Mouse (Mus musculus): ENCODE results near the gene Slc52a3. TPM values are rescaled to one million over a fixed set of nuclear protein-coding genes. Genes with fewer than 3 reads are reported as not detected.

Slc52a3 gene
- polyA plus RNA-seq, 1 experiment from 2014 or later: 2.8 TPM

DNA sequence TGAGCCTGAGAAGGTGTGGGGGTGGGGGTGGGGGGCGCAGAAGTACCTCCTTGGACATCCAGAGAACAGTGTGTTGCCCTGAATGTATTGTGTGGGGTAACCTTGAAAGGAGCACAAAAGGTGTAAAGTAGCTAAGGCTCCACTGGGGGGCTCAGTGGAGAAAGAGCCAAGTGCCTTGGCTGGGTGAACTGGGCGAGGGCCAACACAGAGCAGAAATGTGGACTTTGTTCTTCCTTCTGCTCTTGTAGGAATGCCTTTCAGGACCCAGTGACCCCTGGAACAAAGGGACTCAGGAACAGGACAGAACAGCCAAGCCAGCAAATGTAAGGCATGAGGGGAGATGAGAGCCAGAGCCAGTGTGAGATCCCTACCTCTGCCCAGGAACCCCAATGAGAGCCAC, 15.4 kb downstream of the Slc52a3 start:
- no peaks in the 10 kb centered on the region for H3K9me3 ChIP-seq (ENCODE audit: control insufficient read depth, low read length)
- no peak overlapping the region for H3K4me2 ChIP-seq (ENCODE audit: low read depth, low read length)
- no peaks in the 10 kb centered on the region for H3K36me3 ChIP-seq (ENCODE audit: control insufficient read depth, insufficient read depth, low read length)
- WGBS: 51% methylated on average over 2 of the region's 2 CpGs
- DNase-seq (ENCODE audit: low spot score): no peak
- H3K27ac ChIP-seq (replicated peaks; ENCODE audit: low read depth, low read length): no peak overlapping the region
- no peaks in the 10 kb centered on the region for H3K27me3 ChIP-seq (replicated peaks; ENCODE audit: control insufficient read depth, insufficient read depth, low read length)
- no peak; the same call in 1 of the 2 replicates for ATAC-seq (ENCODE audit: low read depth)
- no peaks in the 10 kb centered on the region for H3K4me1 ChIP-seq (ENCODE audit: control insufficient read depth, insufficient read depth, low read length)
- H3K4me3 ChIP-seq (ENCODE audit: low read depth, low read length): no peak overlapping the region
- no peak overlapping the region for H3K9ac ChIP-seq (ENCODE audit: low read depth, low read length)

DNA sequence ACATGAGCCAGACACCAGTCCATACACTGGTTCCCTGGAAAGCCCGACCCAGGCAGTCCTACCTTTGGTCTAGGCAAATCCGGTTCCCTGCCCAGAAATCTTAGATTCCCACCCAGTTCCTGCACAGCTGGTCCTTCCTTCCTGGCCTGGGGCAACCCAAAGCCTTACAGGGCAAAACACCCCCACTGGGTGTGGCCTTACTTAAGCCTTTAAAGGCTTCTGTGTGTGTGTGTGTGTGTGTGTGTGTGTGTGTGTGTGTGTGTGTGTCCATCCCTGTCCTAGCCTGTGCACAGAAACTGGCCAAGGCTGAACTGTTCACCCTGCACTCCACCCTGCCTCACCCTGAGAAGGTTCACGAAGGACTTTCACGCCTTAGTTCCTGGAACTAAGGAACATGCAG, 15.9 kb downstream of the Slc52a3 start:
- Histone ChIP-seq H3K9ac (ENCODE audit: low read depth, low read length) (no peak overlapping the region), H3K9me3 (ENCODE audit: control insufficient read depth, low read length) (no peaks in the 10 kb centered on the region), H3K36me3 (ENCODE audit: control insufficient read depth, insufficient read depth, low read length) (no peaks in the 10 kb centered on the region), H3K4me1 (ENCODE audit: control insufficient read depth, insufficient read depth, low read length) (no peaks in the 10 kb centered on the region), H3K4me3 (ENCODE audit: low read depth, low read length) (no peak overlapping the region), H3K27ac (replicated peaks; ENCODE audit: low read depth, low read length) (no peak overlapping the region), H3K4me2 (ENCODE audit: low read depth, low read length) (no peak overlapping the region), H3K27me3 (replicated peaks; ENCODE audit: control insufficient read depth, insufficient read depth, low read length) (no peaks in the 10 kb centered on the region)
- ATAC-seq (ENCODE audit: low read depth): 0 out of 2 replicates have a peak, but pooled peaks have one; percentile 39
- 70% methylated on average over 4 of the region's 4 CpGs for WGBS
- DNase-seq (ENCODE audit: low spot score): no peak

DNA sequence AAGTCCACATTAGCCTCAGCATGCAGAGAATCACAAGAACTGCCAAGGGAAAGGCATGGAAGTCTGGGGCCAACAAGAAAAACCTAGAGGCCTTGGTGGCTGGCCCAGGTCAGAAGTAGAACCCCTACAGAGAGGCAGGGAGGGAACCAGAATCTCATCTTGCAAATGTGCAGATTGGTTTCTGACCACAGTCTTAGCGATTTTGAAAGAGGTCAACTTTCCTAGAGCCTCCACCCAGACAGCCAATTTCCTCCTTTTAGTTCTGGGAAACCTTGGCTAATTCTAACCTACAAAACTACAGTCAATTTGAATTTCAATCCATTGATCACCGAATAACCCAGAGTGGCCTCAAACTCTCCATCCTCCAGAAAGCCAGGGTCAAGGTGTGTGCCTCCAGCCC, 16.4 kb downstream of the Slc52a3 start:
- DNase-seq (ENCODE audit: low spot score) (no peak), ATAC-seq (ENCODE audit: low read depth) (no peak)
- 75% methylated on average over 2 of the region's 2 CpGs for WGBS
- no peak overlapping the region for H3K4me3 ChIP-seq (ENCODE audit: low read depth, low read length)
- no peak overlapping the region for H3K4me2 ChIP-seq (ENCODE audit: low read depth, low read length)
- H3K4me1 ChIP-seq (ENCODE audit: control insufficient read depth, insufficient read depth, low read length): no peaks in the 10 kb centered on the region
- no peak overlapping the region for H3K9ac ChIP-seq (ENCODE audit: low read depth, low read length)
- H3K36me3 ChIP-seq (ENCODE audit: control insufficient read depth, insufficient read depth, low read length): no peaks in the 10 kb centered on the region
- H3K27me3 ChIP-seq (replicated peaks; ENCODE audit: control insufficient read depth, insufficient read depth, low read length): no peaks in the 10 kb centered on the region
- H3K27ac ChIP-seq (replicated peaks; ENCODE audit: low read depth, low read length): no peak overlapping the region
- H3K9me3 ChIP-seq (ENCODE audit: control insufficient read depth, low read length): no peaks in the 10 kb centered on the region

DNA sequence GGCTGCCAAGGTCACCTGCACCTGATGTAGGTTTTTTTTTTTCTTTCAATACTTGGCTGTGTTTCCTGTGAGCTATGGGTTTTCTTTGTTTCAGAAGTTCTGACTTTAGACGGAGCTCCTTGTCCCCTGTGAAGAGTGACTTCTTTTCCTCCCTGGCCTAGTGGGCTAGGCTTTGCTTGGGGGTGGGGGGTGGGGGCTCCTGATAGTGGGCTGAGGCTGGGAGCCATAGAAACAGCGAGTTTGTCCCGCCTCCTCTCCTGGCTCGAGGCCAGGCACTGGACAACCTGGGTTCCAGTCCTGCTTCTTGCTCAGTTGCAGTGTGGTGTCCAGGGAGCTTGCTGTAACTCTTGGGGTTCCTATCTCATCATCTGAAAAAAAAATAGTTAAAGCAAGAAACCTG, 19.7 kb downstream of the Slc52a3 start:
- Histone ChIP-seq H3K27ac (replicated peaks; ENCODE audit: low read depth, low read length) (no peak overlapping the region), H3K4me1 (ENCODE audit: control insufficient read depth, insufficient read depth, low read length) (no peaks in the 10 kb centered on the region), H3K36me3 (ENCODE audit: control insufficient read depth, insufficient read depth, low read length) (no peaks in the 10 kb centered on the region), H3K4me2 (ENCODE audit: low read depth, low read length) (no peak overlapping the region), H3K9ac (ENCODE audit: low read depth, low read length) (no peak overlapping the region), H3K9me3 (ENCODE audit: control insufficient read depth, low read length) (no peaks in the 10 kb centered on the region), H3K27me3 (replicated peaks; ENCODE audit: control insufficient read depth, insufficient read depth, low read length) (no peaks in the 10 kb centered on the region), H3K4me3 (ENCODE audit: low read depth, low read length) (no peak overlapping the region)
- WGBS: 51% methylated on average over 4 of the region's 4 CpGs
- ATAC-seq (ENCODE audit: low read depth) (no peak), DNase-seq (ENCODE audit: low spot score) (no peak)

- 76% methylated on average over 9 of the region's 9 CpGs for WGBS
- Histone ChIP-seq H3K4me1 (ENCODE audit: control insufficient read depth, insufficient read depth, low read length) (no peaks in the 10 kb centered on the region), H3K4me3 (ENCODE audit: low read depth, low read length) (no peak overlapping the region), H3K36me3 (ENCODE audit: control insufficient read depth, insufficient read depth, low read length) (no peaks in the 10 kb centered on the region), H3K27ac (replicated peaks; ENCODE audit: low read depth, low read length) (no peak overlapping the region), H3K9ac (ENCODE audit: low read depth, low read length) (no peak overlapping the region), H3K9me3 (ENCODE audit: control insufficient read depth, low read length) (no peaks in the 10 kb centered on the region), H3K27me3 (replicated peaks; ENCODE audit: control insufficient read depth, insufficient read depth, low read length) (no peaks in the 10 kb centered on the region), H3K4me2 (ENCODE audit: low read depth, low read length) (no peak overlapping the region)
- DNase-seq (ENCODE audit: low spot score) (peak; percentile 40), ATAC-seq (ENCODE audit: low read depth) (no peak)
Measured at GRCm38 (mm10) chr2:152016666-152017065, 20.4 kb downstream of the Slc52a3 start.

- 17% methylated on average over 6 of the region's 6 CpGs for WGBS
- H3K4me1 ChIP-seq (ENCODE audit: control insufficient read depth, insufficient read depth, low read length): no peaks in the 10 kb centered on the region
- H3K4me3 ChIP-seq (ENCODE audit: low read depth, low read length): no peak overlapping the region
- DNase-seq (ENCODE audit: low spot score) (no peak), ATAC-seq (ENCODE audit: low read depth) (no peak)
- no peak overlapping the region for H3K9ac ChIP-seq (ENCODE audit: low read depth, low read length)
- no peaks in the 10 kb centered on the region for H3K36me3 ChIP-seq (ENCODE audit: control insufficient read depth, insufficient read depth, low read length)
- no peak overlapping the region for H3K27ac ChIP-seq (replicated peaks; ENCODE audit: low read depth, low read length)
- no peak overlapping the region for H3K4me2 ChIP-seq (ENCODE audit: low read depth, low read length)
- H3K9me3 ChIP-seq (ENCODE audit: control insufficient read depth, low read length): no peaks in the 10 kb centered on the region
- H3K27me3 ChIP-seq (replicated peaks; ENCODE audit: control insufficient read depth, insufficient read depth, low read length): no peaks in the 10 kb centered on the region
Measured at GRCm38 (mm10) chr2:152020255-152020654, 23.9 kb downstream of the Slc52a3 start.

GRCm38 (mm10) chr2:152022022-152022421, 25.7 kb downstream of the Slc52a3 start:
- H3K9ac ChIP-seq (ENCODE audit: low read depth, low read length): no peak overlapping the region
- no peaks in the 10 kb centered on the region for H3K9me3 ChIP-seq (ENCODE audit: control insufficient read depth, low read length)
- ATAC-seq (ENCODE audit: low read depth) (no peak), DNase-seq (ENCODE audit: low spot score) (no peak)
- H3K4me3 ChIP-seq (ENCODE audit: low read depth, low read length): no peak overlapping the region
- H3K4me2 ChIP-seq (ENCODE audit: low read depth, low read length): no peak overlapping the region
- H3K27me3 ChIP-seq (replicated peaks; ENCODE audit: control insufficient read depth, insufficient read depth, low read length): no peaks in the 10 kb centered on the region
- no peak overlapping the region for H3K27ac ChIP-seq (replicated peaks; ENCODE audit: low read depth, low read length)
- no peaks in the 10 kb centered on the region for H3K4me1 ChIP-seq (ENCODE audit: control insufficient read depth, insufficient read depth, low read length)
- no peaks in the 10 kb centered on the region for H3K36me3 ChIP-seq (ENCODE audit: control insufficient read depth, insufficient read depth, low read length)

DNA sequence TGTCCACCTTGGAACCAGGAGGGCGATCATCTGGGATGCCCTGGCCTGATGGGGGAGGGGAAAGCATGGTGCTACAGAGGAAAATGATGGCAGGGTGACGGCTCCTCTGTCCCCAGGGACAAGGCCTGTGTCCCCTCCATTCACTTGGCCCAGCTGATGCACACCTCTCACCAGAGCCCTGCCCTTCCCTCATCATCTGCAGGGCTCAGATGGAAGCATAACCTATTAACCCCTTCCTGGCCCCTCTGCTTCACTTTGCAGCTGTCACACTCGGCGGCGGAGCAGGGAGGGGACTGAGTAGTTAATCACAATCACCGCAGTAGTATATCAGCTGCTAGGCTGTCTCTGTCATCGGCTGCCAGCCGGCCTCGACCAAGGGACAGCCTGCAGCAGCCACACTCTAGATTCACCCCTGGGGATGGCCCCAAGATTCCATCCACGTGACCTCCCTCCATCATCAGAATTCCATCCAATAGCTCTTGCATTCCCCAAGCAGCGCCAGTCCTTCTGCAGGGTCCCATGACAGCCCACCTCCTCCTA, 28.6 kb downstream of the Slc52a3 start:
- peaks cover 4% of the 10 kb centered on the region for H3K27me3 ChIP-seq (replicated peaks; ENCODE audit: control insufficient read depth, insufficient read depth, low read length)
- H3K4me2 ChIP-seq (ENCODE audit: low read depth, low read length): no peak overlapping the region
- DNase-seq (ENCODE audit: low spot score) (peak; percentile 57), ATAC-seq (ENCODE audit: low read depth) (peak; percentile 60; the same call in 1 of the 2 replicates)
- no peaks in the 10 kb centered on the region for H3K36me3 ChIP-seq (ENCODE audit: control insufficient read depth, insufficient read depth, low read length)
- no peak overlapping the region for H3K4me3 ChIP-seq (ENCODE audit: low read depth, low read length)
- no peak overlapping the region for H3K27ac ChIP-seq (replicated peaks; ENCODE audit: low read depth, low read length)
- H3K9ac ChIP-seq (ENCODE audit: low read depth, low read length): no peak overlapping the region
- H3K4me1 ChIP-seq (ENCODE audit: control insufficient read depth, insufficient read depth, low read length): no peaks in the 10 kb centered on the region
- no peaks in the 10 kb centered on the region for H3K9me3 ChIP-seq (ENCODE audit: control insufficient read depth, low read length)
- WGBS: 54% methylated on average over 11 of the region's 11 CpGs

DNA sequence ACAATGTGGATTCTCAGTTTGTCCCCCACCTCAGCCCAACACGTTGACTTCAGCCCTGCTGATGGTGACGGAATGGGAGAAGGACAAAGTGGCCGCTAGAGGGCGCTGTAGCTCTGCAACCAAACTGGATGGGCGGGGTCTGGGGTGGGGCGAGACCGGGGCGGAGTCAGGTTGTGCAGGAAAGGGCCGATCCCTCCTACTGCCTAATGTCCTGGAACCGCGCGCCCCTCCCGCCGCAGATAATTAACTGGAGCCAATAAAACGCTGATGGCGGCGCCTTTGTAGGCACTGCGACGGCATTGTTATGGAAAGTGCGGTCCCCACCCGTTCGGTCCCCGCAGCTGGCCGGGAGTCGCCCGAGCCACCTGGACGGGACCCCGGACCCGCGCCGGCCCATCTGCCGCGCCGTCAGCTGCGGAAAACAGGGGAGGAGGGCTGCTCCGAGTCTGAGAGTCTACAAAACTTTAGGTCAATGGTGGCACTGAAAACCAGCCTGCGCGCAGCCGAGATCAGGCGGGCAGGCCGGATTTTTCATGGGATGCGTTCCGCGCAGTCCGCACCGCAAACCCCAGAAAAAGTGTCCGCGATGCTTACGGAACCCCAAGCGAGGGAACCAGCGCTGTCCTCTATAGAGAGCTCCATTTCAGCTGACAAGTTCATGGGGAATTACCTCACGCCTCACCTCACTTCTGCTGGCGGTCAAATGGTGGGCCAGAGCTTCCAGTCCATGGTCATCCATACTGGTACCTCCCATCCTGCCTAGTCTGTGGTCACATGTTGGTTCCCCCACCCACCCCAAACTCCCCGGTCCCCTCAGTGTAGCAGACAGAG, 33.2 kb downstream of the Slc52a3 start:
- no peaks in the 10 kb centered on the region for H3K4me1 ChIP-seq (ENCODE audit: control insufficient read depth, insufficient read depth, low read length)
- H3K4me2 ChIP-seq (ENCODE audit: low read depth, low read length): peak overlapping the region; percentile 80
- peak; percentile 93 for ATAC-seq (ENCODE audit: low read depth)
- H3K27ac ChIP-seq (replicated peaks; ENCODE audit: low read depth, low read length): no peak overlapping the region
- H3K4me3 ChIP-seq (ENCODE audit: low read depth, low read length): peak overlapping the region; percentile 64
- no peaks in the 10 kb centered on the region for H3K36me3 ChIP-seq (ENCODE audit: control insufficient read depth, insufficient read depth, low read length)
- peak; percentile 95 for DNase-seq (ENCODE audit: low spot score)
- 1% methylated on average over 52 of the region's 54 CpGs for WGBS
- peak overlapping the region; percentile 68 for H3K9ac ChIP-seq (ENCODE audit: low read depth, low read length)
- H3K27me3 ChIP-seq (replicated peaks; ENCODE audit: control insufficient read depth, insufficient read depth, low read length): peaks cover 26% of the 10 kb centered on the region
- H3K9me3 ChIP-seq (ENCODE audit: control insufficient read depth, low read length): no peaks in the 10 kb centered on the region

Data from embryonic facial prominence, embryonic 14.5 days (tissue).